Mouse (Mus musculus) ovary, postnatal 10 days (tissue): ENCODE results near the gene Ppil3.
A peak's percentile ranks its signal among the peaks of the same experiment; 100 is the strongest.

Source experiments
- DNase-seq: peaks from one replicate; pipeline ENCODE4 v3.0.0; 2022; ENCODE audit warnings: low spot score

Gene Ppil3

GRCm38 (mm10) chr1:58409553-58410197 lies 35.6 kb downstream of the Ppil3 start:
- no peak for DNase-seq

GRCm38 (mm10) chr1:58408141-58408540 lies 37.1 kb downstream of the Ppil3 start:
- no peak for DNase-seq

GRCm38 (mm10) chr1:58407321-58407720 lies 38.0 kb downstream of the Ppil3 start:
- DNase-seq = no peak

GRCm38 (mm10) chr1:58403745-58404144 lies 41.5 kb downstream of the Ppil3 start:
- DNase-seq = no peak

GRCm38 (mm10) chr1:58401396-58401795 lies 43.9 kb downstream of the Ppil3 start:
- DNase-seq = no peak

GRCm38 (mm10) chr1:58397731-58398130 lies 47.6 kb downstream of the Ppil3 start:
- DNase-seq = no peak

- no peak for DNase-seq
Measured at GRCm38 (mm10) chr1:58396179-58396578, 49.1 kb downstream of the Ppil3 start.

- DNase-seq = no peak
Measured at GRCm38 (mm10) chr1:58395341-58395740, 49.9 kb downstream of the Ppil3 start.

GRCm38 (mm10) chr1:58393284-58394195 lies 51.7 kb downstream of the Ppil3 start:
- DNase-seq = peak; percentile 17

- peak; percentile 80 for DNase-seq
Measured at GRCm38 (mm10) chr1:58392652-58393283, 52.5 kb downstream of the Ppil3 start, which contains the start of gene Bzw1. Gene Bzw1, plus strand, starts transcription at chr1:58392898.

GRCm38 (mm10) chr1:58392268-58392651 lies 53.0 kb downstream of the Ppil3 start:
- no peak for DNase-seq

GRCm38 (mm10) chr1:58391421-58392267 lies 53.6 kb downstream of the Ppil3 start:
- DNase-seq = no peak

GRCm38 (mm10) chr1:58382586-58383281 lies 62.6 kb downstream of the Ppil3 start:
- no peak for DNase-seq
